Mouse (Mus musculus): ENCODE measurements around the gene Ier5. TPM values are rescaled to one million over a fixed set of nuclear protein-coding genes. Genes with fewer than 3 reads are reported as not detected.

The Ier5 gene
- polyA plus RNA-seq (2012; ENCODE audit: low replicate concordance): 88.4 and 278 TPM in 2 replicates

DNA sequence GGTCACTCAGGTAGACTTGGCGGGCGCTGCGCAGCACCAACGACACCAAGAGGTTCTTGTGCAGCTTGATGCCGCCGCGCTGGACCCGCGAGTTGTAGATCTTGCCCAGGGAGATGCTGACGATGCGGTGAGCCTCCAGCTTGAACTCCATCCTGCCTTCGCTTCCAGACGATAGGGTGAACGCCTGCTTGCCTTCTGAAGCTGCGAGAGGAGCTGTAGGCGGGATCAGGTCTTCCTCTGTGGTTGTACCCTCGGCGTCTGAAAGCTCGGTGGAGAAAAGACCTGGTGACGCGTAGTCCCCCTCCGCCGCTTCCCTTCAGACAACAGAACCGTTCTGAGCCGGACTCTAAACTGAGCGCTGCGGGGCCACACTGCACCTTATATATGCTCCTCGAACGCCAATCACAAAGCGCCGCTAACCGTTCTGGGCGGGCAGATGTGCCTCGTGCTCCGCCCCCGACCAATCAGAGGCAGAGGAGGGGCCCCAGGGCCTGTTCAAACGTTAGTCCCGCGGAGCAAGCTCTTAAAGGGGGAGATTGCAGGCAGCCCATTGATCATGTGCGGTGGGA is at the start of gene Ier5:
Gene Ier5, minus strand, starts transcription at position 357 of the 569 bp plus-strand sequence.

DNA sequence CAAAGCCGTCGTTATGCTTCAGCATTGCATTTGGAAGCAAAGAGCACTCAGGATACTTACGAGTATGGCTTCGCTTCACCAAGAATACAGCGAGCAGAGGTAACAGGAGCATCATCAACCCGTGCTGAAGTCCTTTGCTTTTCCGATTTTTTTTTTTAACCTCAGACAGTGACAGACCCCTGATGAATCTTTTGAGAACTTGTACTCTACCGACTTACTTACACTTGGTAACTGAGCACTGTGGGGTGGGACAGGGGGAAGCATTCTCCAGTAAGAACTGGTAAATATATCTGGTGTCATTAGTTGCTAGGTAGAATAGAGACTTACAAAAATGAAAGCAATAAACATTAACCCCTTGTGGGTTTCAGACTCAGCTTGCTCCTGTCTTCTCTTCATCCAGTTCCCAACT is 47.1 kb upstream of the Ier5 start, which contains the start of gene Mr1:
Gene Mr1, minus strand, starts transcription at position 243 of the 409 bp plus-strand sequence.

Other genes with a start within 250 kb of the Ier5 start
- gene Cacna1e, start 215.1 kb downstream of the Ier5 start, polyA plus RNA-seq (2012; ENCODE audit: low replicate concordance): 7.3 and 19.9 TPM in 2 replicates
- gene Mr1, start 47.2 kb upstream of the Ier5 start, polyA plus RNA-seq (2012; ENCODE audit: low replicate concordance): 0.61 and 1.7 TPM in 2 replicates
- 109 and 135 TPM in 2 replicates for gene Stx6, start 59.1 kb upstream of the Ier5 start, polyA plus RNA-seq (2012; ENCODE audit: low replicate concordance)
- 0.13 and 0.17 TPM in 2 replicates for gene BC034090, start 144.8 kb upstream of the Ier5 start, polyA plus RNA-seq (2012; ENCODE audit: low replicate concordance)

Data from hematopoietic multipotent progenitor cell, adult 10-12 weeks (in vitro differentiated cells).